Comparison of ENCODE assay signal across 9 mouse cellular contexts in genomic region chr1:33663163-33663562, GRCm38 (mm10). TPM values are rescaled to one million over a fixed set of nuclear protein-coding genes. Genes with fewer than 3 reads are reported as not detected.
DNase-seq lines count a peak whose midpoint lies in the region; ATAC-seq lines count a peak whose summit lies in the region.
"Had no signal": no experiment of that assay in that cellular context is flagged by ENCODE, and none has a peak within 500 bp of the region (broad histone marks: within the 10 kb centered on the region; RNA-seq: fewer than 3 reads in every experiment).

No protein-coding gene starts in this region.

- no peaks in the 10 kb centered on the region for H3K4me1 ChIP-seq in hindbrain, embryonic 14.5 days (replicated peaks; ENCODE audit: control insufficient read depth, insufficient read depth, low read length)
- H3K4me1 ChIP-seq in hindbrain, embryonic 16.5 days (ENCODE audit: control insufficient read depth, insufficient read depth, low read depth, low read length) = no peaks in the 10 kb centered on the region
- H3K4me1 ChIP-seq in kidney, embryonic 14.5 days (ENCODE audit: control insufficient read depth, insufficient read depth, low read length) = no peaks in the 10 kb centered on the region

- no peak overlapping the region for H3K27ac ChIP-seq in hindbrain, embryonic 14.5 days
- H3K27ac ChIP-seq in hindbrain, embryonic 16.5 days (ENCODE audit: low read depth, low read length) = no peak overlapping the region
- H3K27ac ChIP-seq in kidney, embryonic 14.5 days (ENCODE audit: low read depth, low read length) = no peak overlapping the region
- H3K27ac ChIP-seq: liver, embryonic 13.5 days had no signal

- H3K4me3 ChIP-seq in hindbrain, embryonic 14.5 days (replicated peaks; ENCODE audit: low read length) = no peak overlapping the region
- no peak overlapping the region for H3K4me3 ChIP-seq in hindbrain, embryonic 16.5 days (ENCODE audit: low read length)
- H3K4me3 ChIP-seq in kidney, embryonic 14.5 days (ENCODE audit: low read length) = no peak overlapping the region
- H3K4me3 ChIP-seq: liver, embryonic 13.5 days had no signal

- no peak overlapping the region for H3K9ac ChIP-seq in hindbrain, embryonic 14.5 days
- H3K9ac ChIP-seq in hindbrain, embryonic 16.5 days (ENCODE audit: low read depth, low read length) = no peak overlapping the region
- no peak overlapping the region for H3K9ac ChIP-seq in kidney, embryonic 14.5 days (ENCODE audit: low read depth, low read length)
- H3K9ac ChIP-seq: liver, embryonic 13.5 days had no signal

- ATAC-seq in hindbrain, embryonic 14.5 days (ENCODE audit: low FRiP score) = no peak
- ATAC-seq in hindbrain, embryonic 16.5 days = no peak
- ATAC-seq in erythroblast, adult 5-6 weeks (replicated peaks; ENCODE audit: low FRiP score, poor library complexity, severe bottlenecking) = no peak
- no peak for ATAC-seq in erythroid progenitor cell, adult 5-6 weeks (replicated peaks; ENCODE audit: low FRiP score, poor library complexity, severe bottlenecking)
- ATAC-seq in kidney, embryonic 14.5 days (ENCODE audit: low FRiP score, low TSS enrichment) = no peak

- H3K9me3 ChIP-seq in hindbrain, embryonic 14.5 days (ENCODE audit: control insufficient read depth, low read length) = no peaks in the 10 kb centered on the region
- no peaks in the 10 kb centered on the region for H3K9me3 ChIP-seq in hindbrain, embryonic 16.5 days (ENCODE audit: control insufficient read depth, low read length)
- H3K9me3 ChIP-seq in kidney, embryonic 14.5 days (ENCODE audit: control insufficient read depth, low read length) = no peaks in the 10 kb centered on the region
- H3K9me3 ChIP-seq: liver, embryonic 13.5 days had no signal

- no peak overlapping the region for H3K4me2 ChIP-seq in hindbrain, embryonic 14.5 days (replicated peaks)
- H3K4me2 ChIP-seq in hindbrain, embryonic 16.5 days (ENCODE audit: low read length) = no peak overlapping the region
- H3K4me2 ChIP-seq in kidney, embryonic 14.5 days (replicated peaks; ENCODE audit: low read depth, low read length) = no peak overlapping the region
- H3K4me2 ChIP-seq: liver, embryonic 13.5 days had no signal

- no peaks in the 10 kb centered on the region for H3K27me3 ChIP-seq in hindbrain, embryonic 14.5 days (ENCODE audit: control insufficient read depth, insufficient read depth, low read length)
- no peaks in the 10 kb centered on the region for H3K27me3 ChIP-seq in hindbrain, embryonic 16.5 days (replicated peaks; ENCODE audit: control insufficient read depth, insufficient read depth, low read length)
- no peaks in the 10 kb centered on the region for H3K27me3 ChIP-seq in kidney, embryonic 14.5 days (ENCODE audit: control insufficient read depth, insufficient read depth, low read length)
- H3K27me3 ChIP-seq: liver, embryonic 13.5 days had no signal

- H3K36me3 ChIP-seq in hindbrain, embryonic 14.5 days (replicated peaks; ENCODE audit: control insufficient read depth, insufficient read depth) = peaks cover 38% of the 10 kb centered on the region
- peaks cover 3% of the 10 kb centered on the region; the same call in 1 of the 2 replicates for H3K36me3 ChIP-seq in hindbrain, embryonic 16.5 days (ENCODE audit: control insufficient read depth, insufficient read depth, low read length)
- H3K36me3 ChIP-seq in kidney, embryonic 14.5 days (ENCODE audit: control insufficient read depth, insufficient read depth, low read length) = peaks cover 49% of the 10 kb centered on the region

- DNase-seq in hindbrain, embryonic 14.5 days (ENCODE audit: low spot score) = peak; percentile 53
- peak; percentile 41 for DNase-seq in thymus, postnatal 0 days (ENCODE audit: low spot score)
- DNase-seq in thymus, postnatal 25 days = no peak
- peak; percentile 35 for DNase-seq in embryo, embryonic 10 days (ENCODE audit: low spot score)
- DNase-seq: liver, embryonic 13.5 days had no signal

RNA-seq across cellular contexts. Expression of gene Prim2, which starts 6.4 kb away (rescaled TPM):
- 20.6 and 23.4 TPM in 2 replicates for polyA plus RNA-seq in hindbrain, embryonic 14.5 days (2014; fragmentation: Nextera tagmentation; extraction: Ambion mirVana)
- 21.5 and 23.6 TPM in 2 replicates for polyA plus RNA-seq in hindbrain, embryonic 16.5 days (2015; fragmentation: Nextera tagmentation; extraction: Ambion mirVana)
- polyA plus RNA-seq in thymus, postnatal 0 days (2015; fragmentation: Nextera tagmentation; extraction: Ambion mirVana) = 43.6 and 46.3 TPM in 2 replicates
- total RNA-seq in erythroblast, adult 5-6 weeks (2015; ENCODE audit: low replicate concordance) = 22.3 and 26.5 TPM in 2 replicates
- total RNA-seq in erythroblast, adult 5-6 weeks (2017; ENCODE audit: low replicate concordance) = 37.0 and 42.5 TPM in 2 replicates
- 62.5 and 83.6 TPM in 2 replicates for total RNA-seq in erythroid progenitor cell, adult 5-6 weeks (2015; ENCODE audit: low replicate concordance)
- total RNA-seq in erythroid progenitor cell, adult 5-6 weeks (2017; ENCODE audit: low replicate concordance) = 84.2 and 84.9 TPM in 2 replicates
- polyA plus RNA-seq in kidney, embryonic 14.5 days (2014; fragmentation: Nextera tagmentation; extraction: Ambion mirVana) = 42.2 and 44.0 TPM in 2 replicates

RNA-seq across cellular contexts. Expression of gene Rab23, which starts 56.5 kb away (rescaled TPM):
- polyA plus RNA-seq in hindbrain, embryonic 14.5 days (2014; fragmentation: Nextera tagmentation; extraction: Ambion mirVana) = 27.9 and 28.8 TPM in 2 replicates
- polyA plus RNA-seq in hindbrain, embryonic 16.5 days (2015; fragmentation: Nextera tagmentation; extraction: Ambion mirVana) = 29.2 and 30.0 TPM in 2 replicates
- 7.8 and 9.6 TPM in 2 replicates for polyA plus RNA-seq in thymus, postnatal 0 days (2015; fragmentation: Nextera tagmentation; extraction: Ambion mirVana)
- 0.63 and 1.2 TPM in 2 replicates for total RNA-seq in erythroblast, adult 5-6 weeks (2015; ENCODE audit: low replicate concordance)
- 5.5 TPM in 1 of 2 replicates, not detected in the other for total RNA-seq in erythroblast, adult 5-6 weeks (2017; ENCODE audit: low replicate concordance)
- total RNA-seq in erythroid progenitor cell, adult 5-6 weeks (2015; ENCODE audit: low replicate concordance) = 1.7 and 3.6 TPM in 2 replicates
- 4.0 and 8.9 TPM in 2 replicates for total RNA-seq in erythroid progenitor cell, adult 5-6 weeks (2017; ENCODE audit: low replicate concordance)
- polyA plus RNA-seq in kidney, embryonic 14.5 days (2014; fragmentation: Nextera tagmentation; extraction: Ambion mirVana) = 13.7 and 30.7 TPM in 2 replicates
